Mouse (Mus musculus): Measurements from ENCODE around the gene Gm11634. TPM values are rescaled to one million over a fixed set of nuclear protein-coding genes. Genes with fewer than 3 reads are reported as not detected.

The Gm11634 gene
- polyA plus RNA-seq, 1 experiment, result not detected

GRCm38 (mm10) chr11:101581081-101581764 lies 17.8 kb downstream of the Gm11634 start:
- no peak for DNase-seq (ENCODE audit: extremely low spot score in 1 of 2, low spot score in 1 of 2)

- DNase-seq (ENCODE audit: extremely low spot score in 1 of 2, low spot score in 1 of 2), result no peak
Observed at GRCm38 (mm10) chr11:101576116-101576515, 22.9 kb downstream of the Gm11634 start.

GRCm38 (mm10) chr11:101568421-101568820 lies 30.6 kb downstream of the Gm11634 start:
- no peak for DNase-seq (ENCODE audit: extremely low spot score in 1 of 2, low spot score in 1 of 2)

GRCm38 (mm10) chr11:101562391-101562790 lies 36.7 kb downstream of the Gm11634 start:
- peak; percentile 29 to 70 for DNase-seq (ENCODE audit: extremely low spot score in 1 of 2, low spot score in 1 of 2)

- DNase-seq (ENCODE audit: extremely low spot score in 1 of 2, low spot score in 1 of 2), result no peak
Observed at GRCm38 (mm10) chr11:101556954-101557353, 42.1 kb downstream of the Gm11634 start.

- DNase-seq (ENCODE audit: extremely low spot score in 1 of 2, low spot score in 1 of 2), result no peak
Observed at GRCm38 (mm10) chr11:101556541-101556940, 42.5 kb downstream of the Gm11634 start.

- DNase-seq (ENCODE audit: extremely low spot score in 1 of 2, low spot score in 1 of 2), result no peak
Observed at GRCm38 (mm10) chr11:101553354-101553930, 45.6 kb downstream of the Gm11634 start.

- peak; percentile 100 for DNase-seq (ENCODE audit: extremely low spot score in 1 of 2, low spot score in 1 of 2)
Observed at GRCm38 (mm10) chr11:101552476-101553300, 46.4 kb downstream of the Gm11634 start.

- peak; percentile 90 to 93 for DNase-seq (ENCODE audit: extremely low spot score in 1 of 2, low spot score in 1 of 2)
Observed at GRCm38 (mm10) chr11:101551751-101552475, 47.1 kb downstream of the Gm11634 start, which contains the start of the genes Brca1 and Nbr1. Gene Brca1, minus strand, starts transcription at chr11:101551955. Gene Nbr1, plus strand, starts transcription at chr11:101552149.

- no peak for DNase-seq (ENCODE audit: extremely low spot score in 1 of 2, low spot score in 1 of 2)
Observed at GRCm38 (mm10) chr11:101548526-101548925, 50.5 kb downstream of the Gm11634 start.

GRCm38 (mm10) chr11:101544132-101544531 lies 54.9 kb downstream of the Gm11634 start:
- DNase-seq (ENCODE audit: extremely low spot score in 1 of 2, low spot score in 1 of 2), result peak in 1 of 2 experiments; percentile 75

Other genes starting within 250 kb of the Gm11634 start
- not detected in 2 replicates for gene G6pc, start 231.7 kb downstream of the Gm11634 start, polyA plus RNA-seq (2012; rRNA removed)
- gene Aarsd1, start 181.6 kb downstream of the Gm11634 start, polyA plus RNA-seq (2012; rRNA removed), result 49.2 and 53.5 TPM in 2 replicates
- gene Gm27029, start 174.5 kb downstream of the Gm11634 start, polyA plus RNA-seq (2012; rRNA removed), result 3.6 and 4.1 TPM in 2 replicates
- 33.4 and 33.7 TPM in 2 replicates for gene Rundc1, start 174.2 kb downstream of the Gm11634 start, polyA plus RNA-seq (2012; rRNA removed)
- gene Ptges3l, start 173.9 kb downstream of the Gm11634 start, polyA plus RNA-seq (2012; rRNA removed), result 4.1 and 6.6 TPM in 2 replicates
- 480 and 588 TPM in 2 replicates for gene Rpl27, start 157.0 kb downstream of the Gm11634 start, polyA plus RNA-seq (2012; rRNA removed)
- 9.0 and 9.1 TPM in 2 replicates for gene Ifi35, start 150.8 kb downstream of the Gm11634 start, polyA plus RNA-seq (2012; rRNA removed)
- 155 and 173 TPM in 2 replicates for gene Rnd2, start 134.3 kb downstream of the Gm11634 start, polyA plus RNA-seq (2012; rRNA removed)
- gene Vat1, start 133.0 kb downstream of the Gm11634 start, polyA plus RNA-seq (2012; rRNA removed), result 41.3 and 41.4 TPM in 2 replicates
- gene Brca1, start 47.3 kb downstream of the Gm11634 start, polyA plus RNA-seq (2012; rRNA removed), result 0.99 and 1.0 TPM in 2 replicates
- 114 and 124 TPM in 2 replicates for gene Nbr1, start 47.1 kb downstream of the Gm11634 start, polyA plus RNA-seq (2012; rRNA removed)
- gene Tmem106a, start 17.0 kb downstream of the Gm11634 start, polyA plus RNA-seq (2012; rRNA removed), result 4.2 and 4.8 TPM in 2 replicates
- gene Rdm1, start 27.9 kb upstream of the Gm11634 start, polyA plus RNA-seq (2012; rRNA removed), result 9.4 and 11.9 TPM in 2 replicates
- 26.6 and 38.8 TPM in 2 replicates for gene Arl4d, start 66.3 kb upstream of the Gm11634 start, polyA plus RNA-seq (2012; rRNA removed)
- gene Dhx8, start 133.7 kb upstream of the Gm11634 start, polyA plus RNA-seq (2012; rRNA removed), result 23.3 and 23.8 TPM in 2 replicates
- 20.7 and 21.5 TPM in 2 replicates for gene Etv4, start 186.1 kb upstream of the Gm11634 start, polyA plus RNA-seq (2012; rRNA removed)

All from frontal cortex, adult 2 months (tissue).